Mouse (Mus musculus) bone marrow, adult 2 months (tissue): ENCODE data around the gene Hsd11b2.

Experiments
- CTCF ChIP-seq: fragments of 200-500 bp; IDR thresholded peaks from 2 replicates; pipeline ENCODE4 v1.5.1; 2011; ENCODE audit warnings: low read length, control low read depth; ENCODE audit not compliant: control insufficient read depth, insufficient read depth
- POLR2A ChIP-seq: fragments of 200-500 bp; IDR thresholded peaks from 2 replicates; pipeline ENCODE4 v1.6.1; 2011; ENCODE audit warnings: low read depth, mild to moderate bottlenecking, control low read depth, low read length, borderline replicate concordance; ENCODE audit not compliant: control insufficient read depth

GRCm38 (mm10) chr8:105563871-105564270 is 45.3 kb downstream of the Hsd11b2 start:
- TF ChIP-seq CTCF (no peak), POLR2A (no peak)
